Mouse (Mus musculus) heart, adult 9 months (tissue): Measurements from ENCODE around the gene Cblc.

Experiments
- DNase-seq, 2 experiments: peaks; one replicate each; pipeline ENCODE4 v3.0.0; 2022; ENCODE audit warnings: low spot score in 2 of 2

The Cblc gene

GRCm38 (mm10) chr7:19782645-19783044, 14.0 kb downstream of the Cblc start:
- DNase-seq: no peak

- no peak for DNase-seq
Observed at GRCm38 (mm10) chr7:19781741-19782140, 14.9 kb downstream of the Cblc start.

DNA sequence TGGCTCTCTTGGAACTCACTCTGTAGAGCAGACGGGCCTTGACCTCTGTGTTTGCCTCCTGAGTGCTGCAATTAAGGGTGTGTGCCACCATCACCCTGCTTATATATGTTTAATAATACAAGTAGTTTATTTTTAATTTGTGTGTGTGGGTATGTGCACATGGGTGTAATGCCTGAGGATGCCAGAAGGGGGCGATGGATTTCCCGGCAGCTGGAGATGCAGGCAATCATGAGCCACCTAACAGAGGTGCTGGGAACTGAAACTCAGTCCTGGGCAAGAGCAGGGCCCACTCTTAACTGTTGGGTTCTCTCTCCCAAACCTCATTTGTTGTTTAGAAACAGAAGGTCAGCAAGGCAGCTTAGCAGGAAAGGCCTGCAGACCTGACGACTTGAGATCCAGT, 16.7 kb downstream of the Cblc start:
- no peak for DNase-seq

DNA sequence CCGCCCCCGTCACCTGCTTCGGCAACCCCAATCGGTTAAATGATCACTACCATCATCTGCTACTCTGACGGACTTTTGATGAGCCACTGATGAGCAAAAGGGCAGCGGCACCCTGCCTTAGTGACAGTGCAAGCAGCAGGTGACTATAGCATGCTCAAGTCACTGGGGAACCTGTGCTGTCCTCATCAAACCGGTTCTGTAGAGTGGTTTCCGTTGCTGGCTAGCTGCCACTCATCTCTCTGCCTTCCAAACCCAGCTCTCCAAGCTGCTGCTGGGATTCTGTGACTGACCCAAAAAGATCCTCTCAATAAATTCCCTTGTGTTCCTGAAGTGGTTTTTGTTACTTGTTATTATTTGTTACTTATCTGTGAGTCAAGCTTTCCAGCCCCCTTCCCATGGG, 18.0 kb downstream of the Cblc start:
- no peak for DNase-seq

- DNase-seq: peak; percentile 77 to 79
Observed at GRCm38 (mm10) chr7:19777049-19777723, 19.4 kb downstream of the Cblc start.

DNA sequence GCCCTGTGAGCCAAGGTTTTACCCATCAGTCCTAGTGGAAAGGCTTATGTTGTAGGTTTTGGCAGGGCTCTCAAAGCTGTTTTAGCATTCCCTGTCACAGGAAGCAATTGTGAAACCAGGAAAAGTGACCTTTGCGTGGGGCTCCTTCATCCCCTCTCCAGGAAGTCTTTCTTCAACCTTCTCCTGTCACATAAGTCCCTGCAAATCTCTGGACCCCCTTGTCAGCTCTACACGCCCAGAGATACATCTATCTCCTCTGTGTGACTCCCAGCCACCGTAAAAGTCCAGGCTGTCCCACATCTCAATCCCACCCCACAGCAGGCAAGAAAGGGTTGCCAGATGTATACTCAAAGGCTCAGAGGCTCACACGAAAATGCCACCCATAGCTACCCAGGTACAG, 24.9 kb downstream of the Cblc start:
- no peak for DNase-seq

GRCm38 (mm10) chr7:19770984-19771391, 25.6 kb downstream of the Cblc start, which contains the start of gene Bcam:
TSS of gene Bcam (minus strand) at chr7:19771016.
- DNase-seq: no peak

GRCm38 (mm10) chr7:19770375-19770754, 26.2 kb downstream of the Cblc start:
- DNase-seq: peak; percentile 89

DNA sequence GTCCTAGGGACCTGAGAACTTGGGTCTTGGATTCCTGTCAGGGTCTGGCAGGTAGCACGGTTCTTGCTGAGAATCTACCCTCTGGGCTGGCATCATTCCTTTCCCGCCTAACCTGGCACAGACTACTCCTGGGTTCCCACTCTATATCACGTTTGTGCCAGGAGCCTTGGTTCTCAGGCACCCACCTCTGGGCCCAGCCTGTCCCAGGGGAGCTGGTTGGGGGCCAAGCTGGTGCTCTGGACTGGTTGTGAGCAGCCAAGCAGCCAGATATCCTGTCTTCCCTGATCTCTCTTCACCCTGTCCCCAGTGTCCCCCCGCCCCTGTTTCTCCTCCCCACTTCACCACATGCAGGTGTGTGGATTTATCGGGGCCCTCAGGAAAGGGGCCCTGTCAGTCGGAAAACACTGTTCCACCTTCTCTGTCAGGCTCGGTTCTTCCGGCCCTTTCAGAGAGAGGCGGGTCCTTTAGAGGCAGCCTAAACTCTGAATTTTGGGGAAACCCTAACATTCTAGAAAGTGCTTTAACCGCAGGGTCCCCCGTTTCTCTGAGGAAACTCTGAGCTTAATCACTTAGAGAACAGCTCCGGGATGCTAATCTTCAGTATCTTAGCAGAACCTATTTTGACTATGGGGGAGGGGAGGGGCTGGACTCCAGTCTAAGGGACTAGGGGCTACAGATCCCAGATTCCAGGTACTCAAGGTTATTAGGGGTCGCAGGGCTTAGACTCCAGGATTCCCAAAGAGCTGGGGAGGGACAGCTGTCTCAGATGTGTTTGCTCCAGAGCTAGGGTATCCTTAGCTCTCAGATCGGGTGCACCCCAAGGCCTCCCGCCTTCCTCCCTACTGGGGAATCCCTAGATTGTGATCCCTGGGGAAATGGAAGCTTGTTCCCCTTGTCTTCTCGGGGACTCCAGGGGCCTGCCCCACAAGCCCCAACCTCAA, 26.9 kb downstream of the Cblc start:
- DNase-seq: no peak

GRCm38 (mm10) chr7:19769001-19769400, 27.6 kb downstream of the Cblc start:
- no peak for DNase-seq

- DNase-seq: no peak
Observed at GRCm38 (mm10) chr7:19768251-19768650, 28.4 kb downstream of the Cblc start.

- no peak for DNase-seq
Observed at GRCm38 (mm10) chr7:19764581-19764980, 32.0 kb downstream of the Cblc start.

GRCm38 (mm10) chr7:19763829-19764477, 32.7 kb downstream of the Cblc start:
- peak in 1 of 2 experiments; percentile 66 for DNase-seq

DNA sequence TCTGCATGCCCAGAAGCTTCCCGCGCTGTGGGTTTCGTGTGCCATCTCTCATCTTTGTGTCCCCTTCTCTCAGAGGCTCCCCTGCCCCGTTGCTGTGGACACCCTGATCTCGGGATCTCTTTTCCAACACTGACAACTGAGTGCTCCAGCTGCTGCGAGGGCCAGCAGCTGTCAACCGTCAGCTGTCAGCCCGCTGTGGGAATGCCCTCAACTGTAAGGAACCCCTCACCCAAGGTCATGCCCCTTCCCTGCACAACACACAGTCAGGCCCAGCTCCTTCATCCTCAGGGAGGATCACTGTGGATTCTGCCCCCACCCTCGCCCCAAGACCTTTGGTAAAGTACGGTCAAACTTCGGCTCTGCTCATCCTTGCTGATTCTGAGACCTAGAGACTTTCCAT, 34.3 kb downstream of the Cblc start:
- DNase-seq: no peak

DNA sequence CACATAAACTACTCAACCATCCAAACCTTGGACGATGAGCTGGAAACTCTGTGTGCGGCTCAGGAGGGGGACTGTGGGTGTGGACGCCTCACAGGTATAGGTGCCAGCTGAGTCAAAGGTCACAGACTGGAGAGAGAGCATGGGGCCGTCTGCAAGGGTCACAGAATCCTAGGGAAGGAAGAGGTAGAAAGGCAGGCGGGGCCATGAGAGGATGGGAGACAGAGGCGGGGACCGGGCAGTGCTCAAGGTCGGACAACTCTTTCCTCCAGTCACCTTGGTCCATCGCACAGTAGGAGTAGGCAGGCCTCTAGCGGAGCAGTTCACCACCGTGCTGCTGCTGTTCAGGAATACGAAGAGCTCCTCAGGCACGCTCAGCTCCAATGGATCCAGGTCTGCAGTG, 36.6 kb downstream of the Cblc start:
- peak in 1 of 2 experiments; percentile 42 for DNase-seq

DNA sequence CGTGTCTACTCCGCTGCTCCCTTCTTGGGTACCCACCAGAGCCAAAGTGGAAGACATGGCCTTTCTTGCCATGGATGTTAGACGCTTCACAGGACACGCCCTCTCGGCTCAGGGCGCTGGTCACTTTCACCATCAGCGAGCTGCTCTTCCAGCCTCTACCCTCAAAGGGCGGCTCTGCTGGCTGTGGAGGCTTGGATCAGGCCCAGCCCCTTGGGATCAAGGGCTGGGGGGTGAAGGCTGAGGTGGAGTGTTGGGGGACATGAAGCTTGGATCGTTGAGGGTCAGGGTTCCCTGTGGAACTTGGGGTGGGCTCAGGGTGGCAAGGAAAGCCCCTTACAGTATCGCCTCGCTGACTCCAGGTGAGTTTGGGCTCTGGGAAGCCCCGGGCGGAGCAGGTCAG, 38.0 kb downstream of the Cblc start:
- no peak for DNase-seq

- DNase-seq: peak; percentile 91 to 93
Observed at GRCm38 (mm10) chr7:19755851-19756786, 40.5 kb downstream of the Cblc start.

DNA sequence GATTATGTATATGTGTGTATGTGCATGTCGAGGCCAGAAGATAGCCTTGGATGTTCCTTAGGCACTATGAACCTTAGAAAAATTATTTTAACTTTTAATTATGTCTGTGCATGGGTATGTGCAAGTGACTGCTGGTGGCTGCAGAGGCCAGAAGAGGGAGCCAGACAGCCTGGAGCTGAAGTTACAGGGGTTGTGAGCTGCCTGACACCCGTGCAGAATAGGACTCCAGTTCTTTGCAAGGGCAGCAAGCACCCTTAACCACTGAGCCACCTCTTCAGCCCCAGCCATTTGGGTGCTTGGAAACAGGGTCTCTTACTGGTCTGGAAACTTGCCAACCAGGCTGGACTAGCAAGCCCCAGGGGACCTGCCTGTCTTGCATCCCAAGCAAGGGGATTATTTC, 41.6 kb downstream of the Cblc start:
- no peak for DNase-seq

GRCm38 (mm10) chr7:19754065-19754464, 42.5 kb downstream of the Cblc start:
- DNase-seq: no peak

GRCm38 (mm10) chr7:19753587-19753986, 43.0 kb downstream of the Cblc start:
- peak in 1 of 2 experiments; percentile 77 for DNase-seq

- DNase-seq: no peak
Observed at GRCm38 (mm10) chr7:19752652-19753051, 44.0 kb downstream of the Cblc start.
